Mouse (Mus musculus) liver, adult 2 months (tissue): ENCODE results near the gene Vamp5. TPM values are rescaled to one million over a fixed set of nuclear protein-coding genes. Genes with fewer than 3 reads are reported as not detected.

Experiments used
- DNase-seq: peaks from one replicate; pipeline ENCODE4 v3.0.0-alpha.2; 2011; ENCODE audit warnings: low read depth, low spot score; ENCODE audit errors: extremely low read depth
- H3K27ac ChIP-seq: fragments of 200-500 bp; replicated peaks from 2 replicates; pipeline ENCODE4 v1.5.1; 2012; ENCODE audit warnings: low read depth, mild to moderate bottlenecking, control low read depth, inconsistent platforms, low read length; ENCODE audit not compliant: insufficient read depth
- H3K27me3 ChIP-seq: fragments of 200-500 bp; 2 replicates; pipeline ENCODE4 v1.6.1; 2012; ENCODE audit warnings: mild to moderate bottlenecking, moderate library complexity, low read length, inconsistent platforms; ENCODE audit not compliant: control insufficient read depth, insufficient read depth
- H3K36me3 ChIP-seq: fragments of 200-500 bp; 2 replicates; pipeline ENCODE4 v1.6.1; 2012; ENCODE audit warnings: low read length, inconsistent platforms; ENCODE audit not compliant: control insufficient read depth, insufficient read depth
- H3K4me1 ChIP-seq: fragments of 200-500 bp; 2 replicates; pipeline ENCODE4 v1.6.1; 2011; ENCODE audit warnings: low read length; ENCODE audit not compliant: control insufficient read depth, insufficient read depth
- H3K4me3 ChIP-seq: fragments of 200-500 bp; 2 replicates; pipeline ENCODE4 v1.5.1; 2011; ENCODE audit warnings: low read depth, mild to moderate bottlenecking, control low read depth, low read length, moderate library complexity; ENCODE audit not compliant: insufficient read depth
- H3K79me2 ChIP-seq: fragments of 200-500 bp; 2 replicates; pipeline ENCODE4 v1.6.1; 2012; ENCODE audit warnings: inconsistent platforms, mild to moderate bottlenecking, low read length, moderate library complexity; ENCODE audit not compliant: control insufficient read depth, insufficient read depth
- H3K9ac ChIP-seq: fragments of 200-500 bp; 2 replicates; pipeline ENCODE4 v1.6.1; 2012; ENCODE audit warnings: low read depth, mild to moderate bottlenecking, control low read depth, inconsistent platforms, low read length
- CTCF ChIP-seq: fragments of 200-500 bp; IDR thresholded peaks from 2 replicates; pipeline ENCODE4 v1.5.1; 2011; ENCODE audit warnings: low read depth, low read length, control low read depth
- POLR2A ChIP-seq: fragments of 200-500 bp; IDR thresholded peaks from 2 replicates; pipeline ENCODE4 v1.6.1; 2011; ENCODE audit warnings: low read length, control low read depth; ENCODE audit not compliant: insufficient read depth; ENCODE audit errors: extremely low read depth
- WGBS: fragments of 180-500 bp; shearing (Covaris S2); methylation state at CpG from one replicate; pipeline ENCODE4 v1.1.7; 2018; 5-methylcytosine and 5-hydroxymethylcytosine counted together
- polyA plus RNA-seq: library from polyadenylated mRNA; depleted of rRNA; stranded (reverse); fragments of >200 nt; gene quantifications from 2 replicates; pipeline ENCODE4 v1.2.3, GENCODE M21; 2012
- total RNA-seq: library from RNA; depleted of rRNA; stranded (reverse); fragments of >200 nt; gene quantifications from 2 replicates; pipeline ENCODE4 v1.2.3, GENCODE M21; 2014

The Vamp5 gene
- total and polyA plus RNA-seq, 2 experiments: 18.5 to 18.9 TPM

DNA sequence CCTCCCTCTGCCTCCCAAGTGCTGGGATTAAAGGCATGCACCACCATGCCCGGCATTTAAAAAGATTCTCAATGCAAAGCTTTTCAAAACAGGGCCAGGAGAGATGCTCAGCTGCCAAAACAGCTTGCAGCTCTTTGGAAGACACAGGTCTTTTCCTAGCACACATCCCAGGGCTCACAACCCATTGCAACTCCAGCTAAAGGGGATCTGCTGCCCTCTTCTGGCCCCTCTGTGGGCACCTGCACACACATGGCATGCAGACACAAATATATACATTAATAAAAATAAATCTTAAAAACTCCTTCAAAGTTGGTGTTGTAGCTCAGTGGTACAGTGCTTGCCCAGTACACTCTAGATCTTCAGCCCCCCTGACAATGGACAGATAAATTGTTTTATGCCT, 29.7 kb upstream of the Vamp5 start:
- Histone ChIP-seq H3K27me3 (no peaks in the 10 kb centered on the region), H3K4me3 (no peak overlapping the region), H3K4me1 (peaks cover 4% of the 10 kb centered on the region; the same call in 1 of the 2 replicates), H3K36me3 (no peaks in the 10 kb centered on the region), H3K27ac (no peak overlapping the region), H3K9ac (no peak overlapping the region), H3K79me2 (no peaks in the 10 kb centered on the region)
- TF ChIP-seq POLR2A: no peak
- TF ChIP-seq CTCF: no peak
- no peak for DNase-seq
- WGBS: 26% methylated on average over 1 of the region's 1 CpGs

DNA sequence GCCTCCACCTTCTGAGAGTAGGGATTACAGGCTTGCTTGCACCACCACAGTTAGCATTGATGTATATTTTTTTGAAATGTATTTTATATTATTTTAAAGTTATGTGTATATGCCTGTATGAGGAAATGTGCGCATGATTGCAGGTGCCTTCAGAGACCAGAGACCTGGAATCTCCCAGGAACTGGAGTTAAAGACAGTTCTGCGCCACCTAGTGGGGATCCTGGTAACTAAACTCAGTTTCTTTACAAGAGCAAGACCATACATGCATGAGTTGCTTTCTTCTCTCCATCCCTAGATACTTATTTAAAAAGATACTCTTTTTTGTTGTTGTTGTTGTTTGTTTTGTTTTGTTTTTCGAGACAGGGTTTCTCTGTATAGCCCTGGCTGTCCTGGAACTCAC, 29.3 kb upstream of the Vamp5 start:
- peaks cover 4% of the 10 kb centered on the region; the same call in 1 of the 2 replicates for H3K4me1 ChIP-seq
- H3K27ac ChIP-seq: no peak overlapping the region
- DNase-seq: peak; percentile 71
- H3K4me3 ChIP-seq: no peak overlapping the region
- no peak for TF ChIP-seq POLR2A
- TF ChIP-seq CTCF: peak; percentile 42; the same call in 1 of the 2 replicates
- no peaks in the 10 kb centered on the region for H3K27me3 ChIP-seq
- H3K9ac ChIP-seq: no peak overlapping the region
- H3K36me3 ChIP-seq: no peaks in the 10 kb centered on the region
- WGBS: 9% methylated on average over 3 of the region's 3 CpGs
- H3K79me2 ChIP-seq: no peaks in the 10 kb centered on the region

DNA sequence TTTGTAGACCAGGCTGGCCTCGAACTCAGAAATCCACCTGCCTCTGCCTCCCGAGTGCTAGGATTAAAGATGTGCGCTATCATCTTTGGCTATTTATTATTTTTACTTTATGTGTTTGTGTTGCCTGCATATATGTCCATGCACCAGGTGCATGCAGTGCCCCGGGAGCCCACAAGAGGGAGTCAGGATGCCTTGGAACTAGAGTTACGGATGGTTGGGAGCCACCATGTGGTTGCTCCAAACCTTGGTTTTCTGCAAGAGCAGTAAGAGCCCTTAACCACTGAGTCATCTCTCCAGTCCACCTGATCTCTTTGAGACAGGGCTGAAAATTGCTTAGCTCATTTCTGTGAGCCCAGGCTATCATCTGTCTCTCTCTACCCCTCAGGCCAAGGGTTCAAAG, 26.9 kb upstream of the Vamp5 start:
- Histone ChIP-seq H3K27me3 (no peaks in the 10 kb centered on the region), H3K36me3 (no peaks in the 10 kb centered on the region), H3K4me1 (no peaks in the 10 kb centered on the region), H3K27ac (no peak overlapping the region), H3K4me3 (no peak overlapping the region), H3K79me2 (no peaks in the 10 kb centered on the region), H3K9ac (no peak overlapping the region)
- WGBS: 1% methylated on average over 5 of the region's 5 CpGs
- TF ChIP-seq CTCF (peak; percentile 100), POLR2A (no peak)
- DNase-seq: peak; percentile 79

DNA sequence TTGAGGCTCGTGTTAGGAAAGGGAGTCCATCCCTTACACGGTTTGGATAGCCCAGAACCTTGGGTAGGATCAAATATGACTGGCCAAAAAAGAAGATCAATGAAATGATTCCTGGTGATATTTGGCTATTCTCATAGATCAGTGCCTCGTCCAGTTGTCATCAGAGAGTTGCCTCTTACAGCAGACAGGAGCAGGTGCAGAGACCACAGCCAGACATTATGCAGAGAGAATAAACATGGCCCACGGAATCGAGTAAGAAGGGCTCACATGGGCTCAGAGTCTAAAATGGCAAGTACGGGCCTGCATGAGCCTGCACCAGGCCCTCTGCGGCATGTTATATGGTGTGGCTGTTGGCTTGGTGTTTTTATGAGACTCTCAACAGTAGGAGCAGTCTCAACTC, 25.1 kb upstream of the Vamp5 start:
- WGBS: 69% methylated on average over 7 of the region's 7 CpGs
- Histone ChIP-seq H3K27me3 (no peaks in the 10 kb centered on the region), H3K79me2 (no peaks in the 10 kb centered on the region), H3K4me3 (no peak overlapping the region), H3K27ac (no peak overlapping the region), H3K36me3 (no peaks in the 10 kb centered on the region), H3K4me1 (no peaks in the 10 kb centered on the region), H3K9ac (no peak overlapping the region)
- TF ChIP-seq POLR2A: no peak
- TF ChIP-seq CTCF: no peak
- DNase-seq: no peak

DNA sequence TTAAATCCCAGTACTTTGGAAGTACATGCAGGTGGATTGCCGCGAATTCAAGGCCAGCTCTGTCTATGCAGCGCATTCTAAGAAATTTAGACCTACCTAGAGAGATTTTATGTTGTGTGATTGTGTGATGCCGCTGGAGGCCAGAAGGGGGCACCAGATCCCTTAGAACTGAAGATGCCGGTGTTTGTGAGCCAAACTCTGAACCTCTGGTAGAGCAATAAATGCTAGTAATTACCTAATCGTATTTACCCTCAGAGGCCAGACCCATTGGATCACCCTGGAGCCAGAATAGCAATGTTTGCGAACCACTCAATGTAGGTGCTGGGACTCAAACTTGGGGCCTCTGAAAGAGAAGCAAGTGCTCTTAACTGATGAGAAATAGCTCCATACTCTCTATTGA, 21.6 kb upstream of the Vamp5 start:
- Histone ChIP-seq H3K79me2 (no peaks in the 10 kb centered on the region), H3K36me3 (no peaks in the 10 kb centered on the region), H3K27ac (no peak overlapping the region), H3K4me1 (no peaks in the 10 kb centered on the region), H3K4me3 (no peak overlapping the region), H3K9ac (no peak overlapping the region), H3K27me3 (no peaks in the 10 kb centered on the region)
- WGBS: 10% methylated on average over 7 of the region's 7 CpGs
- DNase-seq: peak; percentile 94
- TF ChIP-seq POLR2A (no peak), CTCF (peak; percentile 76)

DNA sequence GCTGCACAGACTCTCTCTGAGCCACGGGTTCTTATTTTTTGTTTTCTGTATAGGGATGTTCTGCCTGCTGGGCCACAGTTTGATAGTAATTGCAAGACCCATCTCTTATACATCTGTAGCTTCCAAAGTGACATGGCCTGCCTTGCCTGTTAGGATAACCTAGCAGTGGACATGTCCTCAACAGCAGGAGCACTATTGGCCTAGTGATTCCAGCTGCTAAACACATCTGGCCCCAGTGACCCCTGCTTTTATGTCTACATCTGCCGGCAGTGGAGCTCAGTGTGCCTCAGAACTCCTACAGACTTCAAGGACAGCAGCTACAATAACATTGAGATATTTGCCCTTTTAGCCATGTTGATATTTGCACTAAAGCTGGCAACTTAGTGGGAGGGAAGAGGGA, 19.7 kb upstream of the Vamp5 start:
- no peak for DNase-seq
- WGBS: 56% methylated on average over 2 of the region's 2 CpGs
- TF ChIP-seq CTCF (no peak), POLR2A (no peak)
- Histone ChIP-seq H3K4me3 (no peak overlapping the region), H3K9ac (no peak overlapping the region), H3K79me2 (no peaks in the 10 kb centered on the region), H3K36me3 (no peaks in the 10 kb centered on the region), H3K27ac (no peak overlapping the region), H3K4me1 (no peaks in the 10 kb centered on the region), H3K27me3 (no peaks in the 10 kb centered on the region)
